Mouse (Mus musculus): Measurements from ENCODE around the gene Vps13d.

DNA sequence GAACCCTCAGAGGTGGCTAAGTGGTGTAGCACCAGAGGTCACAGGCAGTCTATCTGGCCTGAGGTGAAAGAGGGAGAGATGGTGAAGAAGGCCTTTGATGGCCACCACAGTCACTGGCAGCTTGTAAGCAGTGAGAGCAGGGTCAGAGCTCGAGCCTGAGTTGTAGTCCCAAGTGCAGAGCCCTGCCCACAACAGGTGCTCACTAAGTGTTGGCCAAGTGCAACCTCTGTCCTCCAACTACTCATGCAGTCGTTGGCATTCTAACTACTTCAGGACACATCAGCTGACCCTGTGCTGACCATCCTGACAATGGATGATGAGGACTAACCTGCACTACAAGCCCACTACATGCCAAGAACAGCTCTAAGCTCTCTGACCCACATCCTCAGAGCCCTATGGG is 7.2 kb downstream of the Vps13d start:
- no peak for TF ChIP-seq CTCF (IDR thresholded peaks at IDR 0.05; ENCODE audit: borderline replicate concordance, control insufficient read depth, extremely low read depth, insufficient read depth, low read length, poor library complexity)
- no peak for TF ChIP-seq POLR2A (IDR thresholded peaks at IDR 0.05; ENCODE audit: control insufficient read depth, extremely low read depth, insufficient read depth, low read length, poor library complexity)
